Mouse (Mus musculus) neural tube, embryonic 13.5 days (tissue): ENCODE data around the gene Msl1. TPM values are rescaled to one million over a fixed set of nuclear protein-coding genes. Genes with fewer than 3 reads are reported as not detected.

Experiments used
- ATAC-seq: fragments of 200-750 bp; cut with Nextera tagmentation; 2 replicates; pipeline ENCODE4 v1.8.0; 2017; ENCODE audit warnings: low read depth, mild to moderate bottlenecking, moderate TSS enrichment, moderate library complexity
- H3K27ac ChIP-seq: fragments of 300-500 bp; sonication (generic); replicated peaks from 2 replicates; pipeline ENCODE4 v1.5.1; 2015; ENCODE audit warnings: moderate library complexity, mild to moderate bottlenecking, inconsistent platforms
- H3K27me3 ChIP-seq: fragments of 300-500 bp; sonication (generic); 2 replicates; pipeline ENCODE4 v1.6.1; 2015; ENCODE audit warnings: mild to moderate bottlenecking, inconsistent platforms
- H3K36me3 ChIP-seq: fragments of 300-500 bp; sonication (generic); 2 replicates; pipeline ENCODE4 v1.6.1; 2015; ENCODE audit warnings: mild to moderate bottlenecking, inconsistent platforms
- H3K4me1 ChIP-seq: fragments of 300-500 bp; sonication (generic); replicated peaks from 2 replicates; pipeline ENCODE4 v1.6.1; 2015; ENCODE audit warnings: inconsistent platforms
- H3K4me2 ChIP-seq: fragments of 300-500 bp; sonication (generic); 2 replicates; pipeline ENCODE4 v1.6.1; 2015; ENCODE audit warnings: inconsistent platforms, mild to moderate bottlenecking, moderate library complexity
- H3K4me3 ChIP-seq: fragments of 300-500 bp; sonication (generic); 2 replicates; pipeline ENCODE4 v1.5.1; 2015; ENCODE audit warnings: mild to moderate bottlenecking, inconsistent platforms
- H3K9ac ChIP-seq: fragments of 300-500 bp; sonication (generic); 2 replicates; pipeline ENCODE4 v1.6.1; 2015; ENCODE audit warnings: moderate library complexity, mild to moderate bottlenecking, inconsistent platforms
- H3K9me3 ChIP-seq: fragments of 300-500 bp; sonication (generic); 2 replicates; pipeline ENCODE4 v1.6.1; 2016; ENCODE audit warnings: inconsistent platforms
- WGBS: fragments of 180-500 bp; shearing (Covaris S2); methylation state at CpG from one replicate; pipeline ENCODE4 v1.1.7; 2015; 5-methylcytosine and 5-hydroxymethylcytosine counted together
- polyA plus RNA-seq: library from polyadenylated mRNA; unstranded; fragments of >200 nt; fragmentation: Nextera tagmentation; extraction: Ambion mirVana; gene quantifications from 2 replicates; pipeline ENCODE4 v1.2.1, GENCODE M21; 2015

Msl1 gene
- polyA plus RNA-seq, 1 experiment from 2014 or later = 33.2 TPM

GRCm38 (mm10) chr11:98785214-98785613 lies 10.1 kb upstream of the Msl1 start:
- Histone ChIP-seq H3K4me3 (no peak overlapping the region), H3K36me3 (no peaks in the 10 kb centered on the region), H3K9ac (no peak overlapping the region), H3K27ac (peak overlapping the region; percentile 89), H3K4me2 (no peak overlapping the region), H3K9me3 (no peaks in the 10 kb centered on the region), H3K4me1 (peaks cover 77% of the 10 kb centered on the region), H3K27me3 (no peaks in the 10 kb centered on the region)
- ATAC-seq = no peak
- WGBS = 66% methylated on average over 10 of the region's 10 CpGs

GRCm38 (mm10) chr11:98785772-98786281 lies 9.5 kb upstream of the Msl1 start:
- H3K9ac ChIP-seq = peak overlapping the region; percentile 45
- H3K4me1 ChIP-seq = peaks cover 77% of the 10 kb centered on the region
- peak overlapping the region; percentile 89 for H3K27ac ChIP-seq
- peak overlapping the region; percentile 44 for H3K4me2 ChIP-seq
- WGBS = 12% methylated on average over 12 of the region's 12 CpGs
- H3K27me3 ChIP-seq = no peaks in the 10 kb centered on the region
- H3K36me3 ChIP-seq = no peaks in the 10 kb centered on the region
- no peak for ATAC-seq
- no peaks in the 10 kb centered on the region for H3K9me3 ChIP-seq
- 0 out of 2 replicates have a peak overlapping the region, but pooled peaks have one; percentile 9 for H3K4me3 ChIP-seq

DNA sequence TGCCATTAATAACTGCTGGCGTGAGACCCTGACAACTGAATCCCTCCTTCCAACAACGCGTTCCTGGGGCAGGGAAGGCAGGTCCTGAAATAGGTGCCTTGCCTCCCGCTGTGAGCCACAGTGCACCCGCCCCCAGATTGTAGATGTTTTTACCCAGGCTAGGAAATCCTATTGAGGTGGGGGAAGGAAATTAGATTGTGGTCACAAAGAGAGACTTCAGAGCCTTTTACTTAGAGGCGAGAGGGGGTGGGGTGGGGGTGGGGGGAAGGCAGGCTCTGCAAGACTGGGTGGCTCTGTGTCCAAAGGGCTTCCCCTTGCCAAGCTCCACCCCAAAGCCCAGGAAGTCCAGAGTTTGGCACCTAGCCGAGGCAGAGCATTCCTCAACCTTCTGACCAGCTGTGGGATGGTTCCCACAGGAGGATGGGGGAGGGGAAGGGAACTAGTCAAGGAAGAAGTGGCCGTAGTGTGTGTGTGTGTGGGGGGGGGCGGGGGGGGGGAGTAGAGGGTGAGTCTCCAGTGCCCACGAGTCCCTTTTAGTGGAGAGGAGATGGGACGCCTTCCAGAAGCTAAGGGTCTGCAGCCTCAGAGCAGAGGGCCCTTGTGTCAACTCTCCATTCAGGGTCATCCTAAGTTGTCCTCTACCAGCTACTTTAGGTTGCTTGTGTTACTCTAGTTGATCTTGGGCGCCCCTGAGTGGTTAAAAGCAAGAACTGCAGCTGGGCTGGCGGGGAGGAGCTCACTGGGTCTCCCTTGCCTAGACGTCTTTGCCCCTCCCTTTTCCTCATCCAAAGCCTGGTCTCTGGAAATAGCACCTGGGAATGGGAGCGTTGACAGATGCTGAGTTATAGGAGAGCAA lies 8.7 kb upstream of the Msl1 start:
- Histone ChIP-seq H3K4me3 (0 out of 2 replicates have a peak overlapping the region, but pooled peaks have one; percentile 9), H3K9ac (peak overlapping the region; percentile 45), H3K9me3 (no peaks in the 10 kb centered on the region), H3K36me3 (no peaks in the 10 kb centered on the region), H3K4me1 (peaks cover 75% of the 10 kb centered on the region), H3K27ac (peak overlapping the region; percentile 89), H3K27me3 (no peaks in the 10 kb centered on the region), H3K4me2 (peak overlapping the region; percentile 44)
- 1% methylated on average over 14 of the region's 15 CpGs for WGBS
- peak; percentile 66 for ATAC-seq

GRCm38 (mm10) chr11:98787229-98787628 lies 8.1 kb upstream of the Msl1 start:
- H3K4me3 ChIP-seq = no peak overlapping the region
- 39% methylated on average over 7 of the region's 7 CpGs for WGBS
- H3K4me1 ChIP-seq = peaks cover 69% of the 10 kb centered on the region
- ATAC-seq = no peak
- H3K9me3 ChIP-seq = no peaks in the 10 kb centered on the region
- no peaks in the 10 kb centered on the region for H3K27me3 ChIP-seq
- H3K36me3 ChIP-seq = no peaks in the 10 kb centered on the region
- H3K27ac ChIP-seq = no peak overlapping the region
- no peak overlapping the region; the same call in 1 of the 2 replicates for H3K4me2 ChIP-seq
- H3K9ac ChIP-seq = no peak overlapping the region

DNA sequence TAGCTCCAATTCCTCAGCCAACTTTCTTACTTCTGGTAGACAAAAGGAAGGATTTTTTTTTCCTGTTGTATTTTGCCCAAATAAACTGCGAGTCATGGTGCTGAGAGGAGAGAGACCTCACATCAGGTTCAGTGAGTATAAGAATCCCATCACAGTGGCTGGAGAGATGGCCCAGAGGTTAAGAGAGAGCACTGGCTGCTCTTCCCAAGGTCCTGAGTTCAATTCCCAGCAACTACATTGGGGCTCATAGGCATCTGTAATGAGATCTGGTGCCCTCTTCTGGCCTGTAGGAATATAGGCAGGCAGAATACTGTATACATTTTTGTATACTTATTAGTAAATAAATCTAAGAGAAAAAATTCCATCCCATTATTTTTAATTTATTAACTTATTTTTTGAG lies 7.6 kb upstream of the Msl1 start:
- WGBS = 93% methylated on average over 1 of the region's 1 CpGs
- no peak overlapping the region for H3K9ac ChIP-seq
- H3K27me3 ChIP-seq = no peaks in the 10 kb centered on the region
- ATAC-seq = no peak
- H3K4me2 ChIP-seq = no peak overlapping the region
- no peaks in the 10 kb centered on the region for H3K9me3 ChIP-seq
- no peak overlapping the region for H3K27ac ChIP-seq
- H3K4me3 ChIP-seq = no peak overlapping the region
- H3K4me1 ChIP-seq = peaks cover 66% of the 10 kb centered on the region
- no peaks in the 10 kb centered on the region for H3K36me3 ChIP-seq

GRCm38 (mm10) chr11:98788139-98788538 lies 7.2 kb upstream of the Msl1 start:
- H3K9me3 ChIP-seq = no peaks in the 10 kb centered on the region
- no peaks in the 10 kb centered on the region for H3K27me3 ChIP-seq
- peak overlapping the region; percentile 63 for H3K27ac ChIP-seq
- peaks cover 66% of the 10 kb centered on the region for H3K4me1 ChIP-seq
- H3K36me3 ChIP-seq = no peaks in the 10 kb centered on the region
- H3K4me3 ChIP-seq = no peak overlapping the region
- H3K4me2 ChIP-seq = peak overlapping the region; percentile 88
- 96% methylated on average over 5 of the region's 5 CpGs for WGBS
- no peak for ATAC-seq
- H3K9ac ChIP-seq = no peak overlapping the region; the same call in 1 of the 2 replicates

GRCm38 (mm10) chr11:98788550-98789218 lies 6.6 kb upstream of the Msl1 start:
- peak; percentile 70 for ATAC-seq
- peak overlapping the region; percentile 63 for H3K27ac ChIP-seq
- no peaks in the 10 kb centered on the region for H3K36me3 ChIP-seq
- H3K27me3 ChIP-seq = no peaks in the 10 kb centered on the region
- WGBS = 14% methylated on average over 17 of the region's 18 CpGs
- peak overlapping the region; percentile 44 for H3K4me3 ChIP-seq
- H3K9ac ChIP-seq = peak overlapping the region; percentile 60
- H3K4me1 ChIP-seq = peaks cover 66% of the 10 kb centered on the region
- peak overlapping the region; percentile 88 for H3K4me2 ChIP-seq
- H3K9me3 ChIP-seq = no peaks in the 10 kb centered on the region

- H3K36me3 ChIP-seq = no peaks in the 10 kb centered on the region
- H3K9me3 ChIP-seq = no peaks in the 10 kb centered on the region
- WGBS = 2% methylated on average over 25 of the region's 25 CpGs
- H3K4me1 ChIP-seq = peaks cover 66% of the 10 kb centered on the region
- H3K9ac ChIP-seq = peak overlapping the region; percentile 60
- ATAC-seq = no peak
- no peaks in the 10 kb centered on the region for H3K27me3 ChIP-seq
- H3K4me2 ChIP-seq = peak overlapping the region; percentile 88
- peak overlapping the region; percentile 46; the same call in 1 of the 2 replicates for H3K27ac ChIP-seq
- peak overlapping the region; percentile 44 for H3K4me3 ChIP-seq
Measured at GRCm38 (mm10) chr11:98789219-98789807, 6.0 kb upstream of the Msl1 start.

GRCm38 (mm10) chr11:98789824-98790223 lies 5.5 kb upstream of the Msl1 start:
- H3K4me3 ChIP-seq = peak overlapping the region; percentile 44
- peak overlapping the region; percentile 60 for H3K9ac ChIP-seq
- H3K27ac ChIP-seq = no peak overlapping the region
- H3K4me1 ChIP-seq = peaks cover 63% of the 10 kb centered on the region
- no peak for ATAC-seq
- no peaks in the 10 kb centered on the region for H3K9me3 ChIP-seq
- peak overlapping the region; percentile 88 for H3K4me2 ChIP-seq
- H3K27me3 ChIP-seq = no peaks in the 10 kb centered on the region
- WGBS = 42% methylated on average over 5 of the region's 5 CpGs
- H3K36me3 ChIP-seq = no peaks in the 10 kb centered on the region

- ATAC-seq = no peak
- peaks cover 54% of the 10 kb centered on the region for H3K4me1 ChIP-seq
- 83% methylated on average over 5 of the region's 5 CpGs for WGBS
Measured at GRCm38 (mm10) chr11:98790631-98791205, 4.6 kb upstream of the Msl1 start.

DNA sequence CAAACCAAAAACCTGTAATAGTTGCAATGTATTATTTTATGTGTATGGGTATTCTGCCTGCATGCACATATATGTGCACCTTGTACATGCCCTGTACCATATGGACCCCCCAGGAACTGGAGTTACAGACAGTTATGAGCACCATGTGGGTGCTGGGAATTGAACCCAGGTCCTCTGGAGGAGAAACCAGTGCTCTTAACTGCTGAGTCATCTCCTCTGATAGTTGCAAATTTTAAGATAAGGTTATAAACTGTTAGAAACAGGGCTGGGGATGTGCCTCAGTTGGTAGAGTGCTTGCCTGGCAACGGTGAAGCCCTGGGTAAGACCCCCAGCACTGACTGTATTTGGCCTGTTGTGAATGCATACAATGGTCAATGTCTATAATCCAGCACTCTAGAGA lies 3.9 kb upstream of the Msl1 start:
- 80% methylated on average over 1 of the region's 1 CpGs for WGBS
- no peak overlapping the region for H3K4me2 ChIP-seq
- no peak overlapping the region for H3K4me3 ChIP-seq
- no peak overlapping the region for H3K9ac ChIP-seq
- ATAC-seq = no peak
- H3K36me3 ChIP-seq = no peaks in the 10 kb centered on the region
- H3K4me1 ChIP-seq = peaks cover 47% of the 10 kb centered on the region
- H3K27ac ChIP-seq = no peak overlapping the region
- no peaks in the 10 kb centered on the region for H3K27me3 ChIP-seq
- no peaks in the 10 kb centered on the region for H3K9me3 ChIP-seq

More at GRCm38 (mm10) chr11:98790631-98791205, 4.6 kb upstream of the Msl1 start:
- Histone ChIP-seq H3K27ac (no peak overlapping the region), H3K4me2 (no peak overlapping the region), H3K36me3 (no peaks in the 10 kb centered on the region), H3K27me3 (no peaks in the 10 kb centered on the region), H3K9me3 (no peaks in the 10 kb centered on the region), H3K9ac (no peak overlapping the region), H3K4me3 (no peak overlapping the region)
